Mouse (Mus musculus): ENCODE results near the gene Gabre. TPM values are rescaled to one million over a fixed set of nuclear protein-coding genes. Genes with fewer than 3 reads are reported as not detected.
A peak's percentile ranks its signal among the peaks of the same experiment; 100 is the strongest.

The Gabre gene
- polyA plus RNA-seq (2015; fragmentation: Nextera tagmentation; extraction: Ambion mirVana), result 4.0 and 4.3 TPM in 2 replicates

DNA sequence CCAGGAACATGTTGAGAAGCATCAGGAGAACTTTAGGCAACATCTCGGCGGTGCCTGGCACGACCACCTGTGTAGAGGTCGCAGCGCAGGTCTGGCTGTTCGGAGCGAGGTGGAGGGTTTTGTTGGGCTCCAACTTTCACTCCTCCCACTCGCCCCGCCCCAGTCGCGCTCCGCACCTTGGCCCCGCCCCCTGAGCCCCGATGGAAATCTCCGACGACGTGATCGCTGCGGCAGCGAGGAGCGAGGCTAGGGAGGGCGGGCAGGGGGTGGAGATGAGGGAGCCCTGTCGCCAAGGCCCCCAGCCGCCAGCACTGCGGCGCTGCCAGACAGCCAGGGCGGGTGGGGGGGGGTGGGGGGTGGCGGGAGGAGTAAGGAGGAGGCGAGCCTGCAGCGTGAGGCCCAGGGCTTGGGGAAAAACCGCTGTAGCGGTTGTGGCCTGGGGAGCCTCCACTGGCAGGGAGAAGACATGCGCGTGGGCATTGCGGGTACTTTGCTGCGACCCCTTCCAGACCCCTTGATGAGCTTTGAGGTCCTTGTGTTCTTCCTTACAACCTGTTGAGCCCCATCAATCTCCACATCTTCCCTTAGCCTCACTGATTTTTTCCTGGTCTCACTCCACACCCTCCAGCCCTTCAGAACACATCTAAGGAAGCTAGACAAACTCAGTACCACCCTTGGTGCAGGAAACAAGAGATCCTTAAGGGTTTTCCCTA is at the start of gene Gabre:
TSS of gene Gabre (minus strand) at position 145 of the 713 bp plus-strand sequence.
- Histone ChIP-seq H3K4me3 (peak within 1 kb of the TSS; percentile 51), H3K36me3 (no peaks in the 10 kb centered on the region), H3K9me3 (no peaks in the 10 kb centered on the region), H3K4me2 (peak within 1 kb of the TSS; percentile 65), H3K9ac (0 out of 2 replicates have a peak within 1 kb of the TSS, but pooled peaks have one; percentile 23), H3K27me3 (no peaks in the 10 kb centered on the region), H3K27ac (peak within 1 kb of the TSS; percentile 69; the same call in 1 of the 2 replicates), H3K4me1 (no peaks in the 10 kb centered on the region)
- WGBS, result 23% methylated on average over 31 of the region's 36 CpGs
- peak; percentile 82 for ATAC-seq (ENCODE audit: insufficient number of reproducible peaks, low FRiP score, low TSS enrichment, low read depth)

DNA sequence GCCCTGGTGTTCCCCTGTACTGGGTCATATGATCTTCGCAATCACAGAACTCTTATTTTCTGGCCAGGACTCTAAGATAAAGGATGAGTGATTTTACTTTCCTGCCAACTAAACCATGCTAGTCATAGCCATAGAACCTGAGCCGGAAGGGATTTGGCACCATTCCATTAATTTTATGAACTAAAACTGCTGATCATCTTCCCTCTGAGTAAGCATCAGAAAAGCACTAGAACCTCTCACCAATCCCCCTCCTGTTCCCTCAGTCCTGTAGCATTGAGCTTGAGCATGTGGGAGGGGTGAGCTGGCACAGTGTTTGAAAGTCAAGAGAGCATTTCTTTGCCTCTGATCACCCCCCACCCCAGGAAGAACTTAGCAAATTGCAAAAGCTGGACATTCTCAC is 23.2 kb upstream of the Gabre start:
- H3K27ac ChIP-seq, result no peak overlapping the region

DNA sequence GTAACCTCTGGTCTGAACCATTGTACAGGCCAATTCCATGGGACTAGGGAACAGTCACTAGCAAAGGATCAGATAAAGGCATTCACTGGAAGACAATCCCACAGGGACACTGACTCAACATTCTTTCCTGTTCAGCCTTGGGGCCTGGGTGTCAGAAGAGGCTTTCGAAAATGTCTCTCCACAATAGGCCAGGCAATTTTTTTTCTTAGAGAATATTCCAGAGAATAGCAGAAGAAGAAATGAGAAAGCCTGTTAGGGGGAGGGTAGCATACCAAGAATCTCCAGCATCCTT is 715 bp upstream of the Gabre start:
- H3K9ac ChIP-seq, result no peak overlapping the region
- no peaks in the 10 kb centered on the region for H3K27me3 ChIP-seq
- no peaks in the 10 kb centered on the region for H3K4me1 ChIP-seq
- H3K9me3 ChIP-seq, result no peaks in the 10 kb centered on the region
- H3K27ac ChIP-seq, result 0 out of 2 replicates have a peak overlapping the region, but pooled peaks have one; percentile 24
- H3K36me3 ChIP-seq, result no peaks in the 10 kb centered on the region
- H3K4me2 ChIP-seq, result peak overlapping the region; percentile 65
- 57% methylated on average over 1 of the region's 1 CpGs for WGBS
- peak overlapping the region; percentile 51; the same call in 1 of the 2 replicates for H3K4me3 ChIP-seq
- ATAC-seq (ENCODE audit: insufficient number of reproducible peaks, low FRiP score, low TSS enrichment, low read depth), result no peak

More for the DNA sequence above, 23.2 kb upstream of the Gabre start:
- H3K4me1 ChIP-seq, result no peaks in the 10 kb centered on the region
- H3K36me3 ChIP-seq, result no peaks in the 10 kb centered on the region
- H3K9me3 ChIP-seq, result no peaks in the 10 kb centered on the region
- no peak overlapping the region for H3K4me3 ChIP-seq
- H3K27me3 ChIP-seq, result no peaks in the 10 kb centered on the region
- no peak overlapping the region for H3K4me2 ChIP-seq
- no peak for ATAC-seq (ENCODE audit: insufficient number of reproducible peaks, low FRiP score, low TSS enrichment, low read depth)
- no peak overlapping the region for H3K9ac ChIP-seq
- WGBS, result 75% methylated on average over 2 of the region's 2 CpGs

DNA sequence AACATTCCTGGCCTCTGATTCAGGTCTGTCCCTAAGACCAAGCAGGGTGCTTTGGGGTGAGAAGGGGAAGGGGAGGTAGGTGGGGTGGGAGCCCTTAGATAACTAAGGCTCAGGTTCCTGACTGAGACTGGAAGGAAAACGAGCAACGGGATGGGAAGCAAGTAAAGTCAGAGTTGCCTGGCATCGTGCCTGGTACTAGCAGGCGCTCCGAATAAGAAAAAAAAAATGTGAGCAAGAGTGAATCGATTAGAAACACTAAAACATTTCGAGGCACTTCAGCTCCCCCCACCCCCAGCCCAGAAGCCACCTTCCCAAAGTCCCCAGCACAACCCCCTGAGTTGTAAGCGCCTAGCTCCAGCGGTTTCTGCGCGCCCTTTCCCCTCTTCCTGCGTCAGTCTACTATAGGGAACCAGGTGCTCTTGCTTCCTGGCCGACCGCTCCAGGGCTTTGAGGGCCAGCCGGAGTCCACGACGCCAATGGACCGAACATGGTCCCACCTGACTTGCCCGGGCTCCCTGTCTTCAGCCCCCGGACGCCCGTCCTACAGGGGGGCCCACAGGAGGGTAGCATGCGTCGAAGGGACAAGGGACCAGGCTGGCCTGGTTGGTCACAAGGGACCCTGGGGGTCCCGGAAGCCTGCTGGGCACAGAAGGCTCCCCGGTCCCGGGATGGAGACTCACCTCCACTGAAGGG is 491 bp downstream of the Gabre start:
- H3K4me2 ChIP-seq, result peak overlapping the region; percentile 65
- peak; percentile 50; the same call in 1 of the 2 replicates for ATAC-seq (ENCODE audit: insufficient number of reproducible peaks, low FRiP score, low TSS enrichment, low read depth)
- H3K4me3 ChIP-seq, result peak overlapping the region; percentile 51
- H3K27me3 ChIP-seq, result no peaks in the 10 kb centered on the region
- no peaks in the 10 kb centered on the region for H3K4me1 ChIP-seq
- H3K36me3 ChIP-seq, result no peaks in the 10 kb centered on the region
- no peaks in the 10 kb centered on the region for H3K9me3 ChIP-seq
- WGBS, result 26% methylated on average over 26 of the region's 27 CpGs
- H3K9ac ChIP-seq, result 0 out of 2 replicates have a peak overlapping the region, but pooled peaks have one; percentile 23
- H3K27ac ChIP-seq, result peak overlapping the region; percentile 69; the same call in 1 of the 2 replicates

DNA sequence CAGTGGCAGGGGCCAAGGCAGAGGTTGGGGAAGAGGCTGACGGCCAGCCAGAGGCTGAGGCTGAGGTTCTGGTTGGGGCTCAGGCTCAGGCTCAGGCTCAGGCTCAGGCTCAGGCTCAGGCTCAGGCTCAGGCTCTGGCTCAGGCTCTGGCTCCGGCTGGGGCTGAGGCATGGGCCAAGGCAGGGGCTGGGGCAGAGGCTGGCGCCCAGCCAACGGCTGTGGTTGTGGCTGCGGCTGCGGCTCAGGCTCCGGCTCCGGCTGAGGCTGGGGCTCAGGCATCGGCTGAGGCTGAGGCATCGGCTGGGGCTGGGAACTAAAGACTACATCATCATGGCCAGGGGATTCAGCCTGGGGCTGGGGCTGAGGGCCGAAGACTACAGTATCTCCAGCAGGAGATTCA is 4.0 kb downstream of the Gabre start:
- no peak for ATAC-seq (ENCODE audit: insufficient number of reproducible peaks, low FRiP score, low TSS enrichment, low read depth)
- H3K36me3 ChIP-seq, result no peaks in the 10 kb centered on the region
- no peak overlapping the region for H3K9ac ChIP-seq
- no peaks in the 10 kb centered on the region for H3K27me3 ChIP-seq
- H3K9me3 ChIP-seq, result no peaks in the 10 kb centered on the region
- WGBS, result 67% methylated on average over 10 of the region's 11 CpGs
- no peak overlapping the region for H3K27ac ChIP-seq
- H3K4me2 ChIP-seq, result no peak overlapping the region
- H3K4me3 ChIP-seq, result no peak overlapping the region
- H3K4me1 ChIP-seq, result no peaks in the 10 kb centered on the region

DNA sequence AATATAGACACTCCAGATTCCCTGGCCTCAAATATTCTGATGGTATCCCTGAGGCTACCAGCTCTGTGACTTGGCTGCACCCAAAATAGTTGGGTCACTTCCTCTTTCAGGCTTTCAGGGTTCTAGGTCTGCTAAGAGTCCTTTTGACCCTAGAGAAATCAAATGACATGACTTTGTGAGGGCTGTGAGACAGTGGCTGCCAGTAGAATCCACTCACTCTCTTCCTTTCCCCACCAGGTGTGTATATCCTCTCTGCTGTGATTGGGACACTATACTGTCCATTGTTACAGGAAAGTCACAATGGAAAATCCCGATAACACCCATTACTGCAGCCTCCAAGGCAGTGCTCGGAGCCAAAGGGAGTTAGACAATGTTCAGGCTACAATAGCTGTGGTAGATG is 52.9 kb downstream of the Gabre start, which contains the start of gene Magea4:
TSS of gene Magea4 (plus strand) at position 301 of the 400 bp plus-strand sequence.
- H3K4me1 ChIP-seq, result no peaks in the 10 kb centered on the region
- H3K4me2 ChIP-seq, result no peak within 1 kb of the TSS
- H3K9ac ChIP-seq, result no peak within 1 kb of the TSS
- no peak for ATAC-seq (ENCODE audit: insufficient number of reproducible peaks, low FRiP score, low TSS enrichment, low read depth)
- H3K9me3 ChIP-seq, result no peaks in the 10 kb centered on the region
- no peak within 1 kb of the TSS for H3K4me3 ChIP-seq
- no peaks in the 10 kb centered on the region for H3K27me3 ChIP-seq
- H3K36me3 ChIP-seq, result no peaks in the 10 kb centered on the region
- H3K27ac ChIP-seq, result no peak within 1 kb of the TSS
- 72% methylated on average over 2 of the region's 2 CpGs for WGBS

MicroRNA genes within 50 kb of the gene (microRNA counts, 519-probe panel; counts per million panel counts)
- microRNA mmu-miR-224 (2,229 counts per million, percentile 42 among the panel's probes with 10 or more counts), microRNA mmu-miR-452 (not detected)

Small RNA genes lying within 50 kb of the gene (microRNA-seq; reads per million reads assigned to microRNA genes)
- 481 reads per million, percentile 67 among the genes with 10 or more reads in this experiment for gene Mir224
- gene Mir452, result 49.3 reads per million, percentile 41 among the genes with 10 or more reads in this experiment

Other genes starting within 250 kb of the Gabre start
- gene Magea4, start 52.8 kb downstream of the Gabre start, polyA plus RNA-seq (2015; fragmentation: Nextera tagmentation; extraction: Ambion mirVana), result not detected in 2 replicates
- not detected in 2 replicates for gene Magea10, start 112.1 kb upstream of the Gabre start, polyA plus RNA-seq (2015; fragmentation: Nextera tagmentation; extraction: Ambion mirVana)

Data from limb, embryonic 15.5 days (tissue).